Mouse (Mus musculus) olfactory bulb, adult 2 months (tissue): ENCODE results near the gene Numa1. TPM values are rescaled to one million over a fixed set of nuclear protein-coding genes. Genes with fewer than 3 reads are reported as not detected.

ENCODE experiments used
- H3K27ac ChIP-seq: fragments of 200-500 bp; 2 replicates; pipeline ENCODE4 v1.5.1; 2012; ENCODE audit warnings: low read depth, low read length; ENCODE audit not compliant: insufficient read depth
- H3K4me1 ChIP-seq: fragments of 200-500 bp; 2 replicates; pipeline ENCODE4 v1.6.1; 2012; ENCODE audit warnings: low read length; ENCODE audit not compliant: control insufficient read depth, insufficient read depth
- H3K4me3 ChIP-seq: fragments of 200-500 bp; 2 replicates; pipeline ENCODE4 v1.5.1; 2012; ENCODE audit warnings: mild to moderate bottlenecking, low read depth, low read length, moderate library complexity; ENCODE audit not compliant: insufficient read depth
- CTCF ChIP-seq: fragments of 200-500 bp; IDR thresholded peaks from 2 replicates; pipeline ENCODE4 v1.5.1; 2012; ENCODE audit warnings: low read depth, mild to moderate bottlenecking, low read length, moderate library complexity; ENCODE audit not compliant: insufficient read depth
- POLR2A ChIP-seq: fragments of 200-500 bp; IDR thresholded peaks from 2 replicates; pipeline ENCODE4 v1.6.1; 2012; ENCODE audit warnings: mild to moderate bottlenecking, low read depth, low read length, moderate library complexity; ENCODE audit not compliant: insufficient read depth
- WGBS: fragments of 180-500 bp; shearing (Covaris S2); methylation state at CpG from one replicate; pipeline ENCODE4 v1.1.7; 2018; 5-methylcytosine and 5-hydroxymethylcytosine counted together
- polyA plus RNA-seq: library from polyadenylated mRNA; stranded (reverse); fragments of >200 nt; gene quantifications from 2 replicates; pipeline ENCODE4 v1.2.4, GENCODE M21; 2012; ENCODE audit warnings: low replicate concordance; ENCODE audit not compliant: missing spikeins, insufficient read depth, insufficient read length

The Numa1 gene
- polyA plus RNA-seq, 1 experiment: not detected

GRCm38 (mm10) chr7:101954163-101954562, 20.3 kb downstream of the Numa1 start:
- no peak overlapping the region for H3K4me3 ChIP-seq
- TF ChIP-seq CTCF (no peak), POLR2A (no peak)
- WGBS: 14% methylated on average over 2 of the region's 2 CpGs
- H3K27ac ChIP-seq: peak overlapping the region; percentile 80
- no peaks in the 10 kb centered on the region for H3K4me1 ChIP-seq

- Histone ChIP-seq H3K4me1 (no peaks in the 10 kb centered on the region), H3K27ac (no peak overlapping the region), H3K4me3 (no peak overlapping the region)
- 80% methylated on average over 2 of the region's 2 CpGs for WGBS
- TF ChIP-seq POLR2A (no peak), CTCF (no peak)
Measured at GRCm38 (mm10) chr7:101955276-101955675, 21.4 kb downstream of the Numa1 start.

- Histone ChIP-seq H3K4me3 (no peak overlapping the region), H3K27ac (no peak overlapping the region), H3K4me1 (no peaks in the 10 kb centered on the region)
- TF ChIP-seq CTCF: no peak
- no peak for TF ChIP-seq POLR2A
- WGBS: 67% methylated on average over 4 of the region's 4 CpGs
Measured at GRCm38 (mm10) chr7:101955862-101956261, 22.0 kb downstream of the Numa1 start.

DNA sequence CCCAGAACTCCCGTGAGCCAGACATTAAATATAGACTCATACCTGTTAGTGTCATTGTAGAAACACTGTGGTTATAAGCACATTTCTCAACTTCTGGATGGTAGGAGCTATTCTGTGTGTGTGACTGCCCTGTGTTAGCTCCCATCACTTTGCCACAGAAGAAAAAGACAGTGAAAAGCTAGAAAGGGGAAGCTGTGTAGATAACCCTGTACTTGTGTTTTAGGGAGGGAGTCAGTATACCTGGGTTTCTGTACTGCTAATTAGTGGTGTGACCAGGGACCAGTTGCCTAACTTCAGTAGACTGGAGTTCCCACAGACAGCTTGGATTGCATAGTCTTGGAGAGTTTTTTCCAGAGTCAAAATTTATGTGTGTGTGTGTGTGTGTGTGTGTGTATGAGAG, 22.6 kb downstream of the Numa1 start:
- H3K4me3 ChIP-seq: no peak overlapping the region
- H3K4me1 ChIP-seq: no peaks in the 10 kb centered on the region
- 85% methylated on average over 1 of the region's 1 CpGs for WGBS
- TF ChIP-seq CTCF: no peak
- H3K27ac ChIP-seq: no peak overlapping the region

DNA sequence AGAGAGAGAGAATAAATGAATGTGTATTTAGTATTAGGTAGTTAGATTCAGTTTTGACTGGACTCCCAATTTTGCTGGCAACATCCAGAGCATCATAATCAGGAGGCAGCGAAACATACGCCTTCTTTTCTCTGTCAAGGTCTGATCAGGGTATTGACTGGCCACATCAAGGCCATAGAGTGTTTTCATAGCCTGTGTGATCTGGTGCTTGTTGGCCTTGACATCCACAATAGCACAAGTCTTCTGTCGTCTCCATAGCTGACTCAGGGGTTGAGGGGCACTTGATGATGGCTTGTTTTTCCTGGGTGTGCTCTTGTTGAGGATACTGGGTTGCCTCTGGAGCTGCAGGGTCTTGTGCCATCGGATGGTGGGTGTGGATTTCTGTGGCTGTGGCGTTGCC, 23.0 kb downstream of the Numa1 start:
- no peak for TF ChIP-seq CTCF
- TF ChIP-seq POLR2A: no peak
- WGBS: 92% methylated on average over 5 of the region's 5 CpGs
- no peak overlapping the region for H3K27ac ChIP-seq
- H3K4me3 ChIP-seq: no peak overlapping the region
- H3K4me1 ChIP-seq: no peaks in the 10 kb centered on the region

- WGBS: 100% methylated on average over 2 of the region's 2 CpGs
Measured at GRCm38 (mm10) chr7:101962829-101963228, 28.9 kb downstream of the Numa1 start.

DNA sequence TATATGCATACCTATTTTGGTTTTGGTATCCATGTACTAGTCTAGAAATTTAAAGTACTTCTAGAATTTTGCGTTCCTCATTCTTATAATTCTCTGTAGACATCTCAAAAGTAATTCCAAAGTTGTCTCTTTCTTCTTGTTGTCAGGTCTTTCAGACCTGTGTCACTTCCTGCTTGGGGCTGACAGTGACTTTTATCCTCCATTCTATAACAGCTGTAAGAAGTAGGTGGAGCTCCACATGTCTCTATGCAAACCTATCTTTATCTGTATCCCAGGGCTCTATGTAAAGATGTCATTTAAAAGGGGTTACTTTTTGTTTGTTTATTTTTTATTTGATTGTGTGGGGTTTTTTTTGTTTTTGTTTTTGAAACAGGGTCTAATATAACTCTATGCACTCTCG, 29.7 kb downstream of the Numa1 start:
- peaks cover 3% of the 10 kb centered on the region; the same call in 1 of the 2 replicates for H3K4me1 ChIP-seq
- 92% methylated on average over 2 of the region's 2 CpGs for WGBS

More at GRCm38 (mm10) chr7:101962829-101963228, 28.9 kb downstream of the Numa1 start:
- peaks cover 3% of the 10 kb centered on the region; the same call in 1 of the 2 replicates for H3K4me1 ChIP-seq
- no peak overlapping the region for H3K4me3 ChIP-seq
- no peak overlapping the region for H3K27ac ChIP-seq
- TF ChIP-seq POLR2A (no peak), CTCF (no peak)

DNA sequence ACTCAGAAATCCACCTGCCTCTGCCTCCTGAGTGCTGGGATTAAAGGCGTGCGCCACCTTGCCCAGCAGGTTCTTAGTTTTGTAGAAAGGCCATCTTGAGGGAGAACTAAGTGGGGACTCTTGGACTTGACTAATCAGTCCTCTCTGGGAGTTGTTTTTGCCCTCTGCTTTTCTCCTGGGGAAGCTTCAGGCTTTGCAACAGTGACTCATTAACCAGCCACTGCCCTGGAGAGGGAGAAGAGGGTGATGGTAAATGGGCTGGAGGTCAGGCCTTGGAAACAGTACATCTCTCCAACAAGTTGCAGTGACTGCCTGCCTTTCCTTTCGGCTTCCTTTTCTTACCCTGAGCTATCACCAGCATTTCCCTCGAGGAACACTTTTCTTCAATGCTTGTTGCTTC, 30.6 kb downstream of the Numa1 start:
- 94% methylated on average over 4 of the region's 4 CpGs for WGBS
- Histone ChIP-seq H3K27ac (no peak overlapping the region), H3K4me3 (no peak overlapping the region), H3K4me1 (peaks cover 3% of the 10 kb centered on the region; the same call in 1 of the 2 replicates)
- TF ChIP-seq POLR2A: no peak
- TF ChIP-seq CTCF: no peak

More for the DNA sequence above, 29.7 kb downstream of the Numa1 start:
- TF ChIP-seq CTCF: no peak
- TF ChIP-seq POLR2A: no peak
- no peak overlapping the region for H3K27ac ChIP-seq
- no peak overlapping the region for H3K4me3 ChIP-seq

DNA sequence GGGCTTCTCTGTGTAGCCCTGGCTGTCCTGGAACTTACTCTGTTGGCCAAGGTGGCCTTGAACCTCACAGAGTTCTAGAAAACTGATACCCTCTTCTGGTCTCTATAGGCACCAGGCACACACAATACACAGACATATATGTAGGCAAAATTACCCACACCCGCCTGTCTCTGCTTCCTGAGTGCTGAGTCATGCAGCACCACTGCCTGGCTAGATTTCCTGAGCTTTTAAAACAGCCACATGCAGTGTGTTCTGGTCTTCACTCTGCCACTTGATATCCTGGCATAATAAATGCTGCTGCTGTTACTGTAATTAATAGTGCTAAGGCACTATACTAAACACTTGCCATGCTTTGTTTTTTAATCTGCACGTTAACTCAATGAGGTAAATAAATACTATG, 31.7 kb downstream of the Numa1 start:
- Histone ChIP-seq H3K4me3 (no peak overlapping the region), H3K4me1 (peaks cover 6% of the 10 kb centered on the region; the same call in 1 of the 2 replicates), H3K27ac (no peak overlapping the region)
- TF ChIP-seq CTCF (no peak), POLR2A (no peak)
- WGBS: 22% methylated on average over 2 of the region's 2 CpGs

GRCm38 (mm10) chr7:101967256-101967655, 33.3 kb downstream of the Numa1 start:
- no peak overlapping the region for H3K4me3 ChIP-seq
- H3K4me1 ChIP-seq: peaks cover 6% of the 10 kb centered on the region; the same call in 1 of the 2 replicates
- TF ChIP-seq CTCF: no peak
- TF ChIP-seq POLR2A: no peak
- H3K27ac ChIP-seq: no peak overlapping the region
- WGBS: 42% methylated on average over 1 of the region's 1 CpGs
